Mouse (Mus musculus) adrenal gland, adult 2 months (tissue): ENCODE data around the gene Armc8. TPM values are rescaled to one million over a fixed set of nuclear protein-coding genes. Genes with fewer than 3 reads are reported as not detected.

Experiments
- polyA plus RNA-seq: library from polyadenylated mRNA; depleted of rRNA; stranded (reverse); fragments of >200 nt; gene quantifications from 2 replicates; pipeline ENCODE4 v1.2.3, GENCODE M21; 2012; rRNA removed
- total RNA-seq, 2 experiments: library from RNA; stranded (reverse); gene quantifications; 2 replicates each; pipeline ENCODE4 v1.2.3; 2021

Armc8 gene
- total and polyA plus RNA-seq, 3 experiments = 8.8 to 33.5 (median 25.3) TPM

Other genes with a start within 250 kb of the Armc8 start
- under 1 TPM; 0.29 to 0.90 TPM for gene Esyt3, start 210.3 kb downstream of the Armc8 start, total RNA-seq
- gene Esyt3, start 210.3 kb downstream of the Armc8 start, polyA plus RNA-seq = 0.30 and 0.50 TPM in 2 replicates
- gene Mras, start 131.5 kb downstream of the Armc8 start, total RNA-seq = 10 to 100 TPM; 61.0 to 61.1 TPM
- gene Mras, start 131.5 kb downstream of the Armc8 start, polyA plus RNA-seq = 31.4 and 33.1 TPM in 2 replicates
- gene Nme9, start 117.4 kb downstream of the Armc8 start, total RNA-seq = not detected
- not detected in 2 replicates for gene Nme9, start 117.4 kb downstream of the Armc8 start, polyA plus RNA-seq
- 10 to 100 TPM; 12.9 to 13.9 TPM for gene Dbr1, start 6.9 kb upstream of the Armc8 start, total RNA-seq
- 9.9 and 11.9 TPM in 2 replicates for gene Dbr1, start 6.9 kb upstream of the Armc8 start, polyA plus RNA-seq
- gene A4gnt, start 43.6 kb upstream of the Armc8 start, total RNA-seq = not detected
- gene A4gnt, start 43.6 kb upstream of the Armc8 start, polyA plus RNA-seq = not detected in 2 replicates
- gene Dzip1l, start 60.6 kb upstream of the Armc8 start, total RNA-seq = 1 to 10 TPM; 3.7 to 6.8 TPM
- gene Dzip1l, start 60.6 kb upstream of the Armc8 start, polyA plus RNA-seq = 2.5 and 4.0 TPM in 2 replicates
- gene Cldn18, start 148.4 kb upstream of the Armc8 start, total RNA-seq = not detected
- 0.17 TPM in 1 of 2 replicates, not detected in the other for gene Cldn18, start 148.4 kb upstream of the Armc8 start, polyA plus RNA-seq